Mouse (Mus musculus) ovary, adult 18-20 months (tissue): ENCODE measurements around the gene Ly6c1.
"Not testable (repeated sequence)": the region's sequence is repeated elsewhere in the genome, so short reads cannot be mapped to it uniquely, and the experiment has no call there.

Source experiments
- DNase-seq: peaks from one replicate; pipeline ENCODE4 v3.0.0; 2022; ENCODE audit warnings: low spot score, mixed read lengths

The Ly6c1 gene

GRCm38 (mm10) chr15:75048642-75049261, at the start of gene Ly6c1:
Gene Ly6c1 (minus strand): TSS chr15:75048830.
- DNase-seq = not testable (repeated sequence)

- DNase-seq = not testable (repeated sequence)
These were observed 39.4 kb upstream of the Ly6c1 start for GRCm38 (mm10) chr15:75088041-75088440.

DNA sequence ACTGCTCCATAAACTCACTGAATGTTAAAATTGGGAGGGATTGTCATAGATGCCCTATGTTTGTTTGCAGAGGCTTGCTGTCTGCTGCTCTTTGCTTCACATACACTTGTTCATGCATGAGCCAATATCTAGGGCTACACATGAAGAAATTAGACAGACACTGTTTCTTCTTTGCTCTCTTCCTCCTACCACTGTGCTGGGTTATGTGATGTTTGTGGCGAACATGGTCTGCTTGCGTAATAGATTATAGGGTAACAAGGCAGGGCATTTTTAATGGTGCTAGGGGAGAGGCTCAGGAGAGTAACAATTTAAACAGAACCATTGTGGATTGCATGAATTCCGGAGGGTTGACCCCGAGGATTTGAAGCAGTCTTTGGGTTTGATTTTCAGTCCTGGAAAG, 21.3 kb upstream of the Ly6c1 start:
- DNase-seq = no peak

DNA sequence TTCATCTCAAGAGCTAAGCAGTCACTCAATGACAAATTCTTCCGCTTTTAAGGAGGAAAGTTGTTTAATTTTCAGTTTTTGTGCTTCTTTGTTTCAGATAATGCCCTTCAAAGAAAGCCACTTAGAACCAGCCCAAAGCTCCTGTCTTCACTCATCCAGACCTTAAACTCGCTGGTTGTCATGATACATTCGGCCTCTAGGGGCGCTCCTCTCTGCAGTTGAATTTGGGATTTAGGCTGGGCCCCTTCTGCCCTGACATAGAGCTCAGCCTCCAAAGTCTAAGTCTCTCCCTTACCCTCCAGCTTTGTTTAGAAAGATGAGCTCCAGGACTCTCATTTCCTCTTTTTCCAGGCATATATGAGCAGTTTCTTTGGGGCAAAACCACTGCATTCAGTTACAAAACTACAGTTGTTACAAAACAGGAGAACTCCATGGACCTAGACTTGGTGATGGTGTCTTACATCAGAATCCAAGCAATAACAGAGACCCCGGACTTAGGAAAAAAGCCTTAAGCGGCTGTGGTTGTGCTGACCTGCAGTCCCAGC, 13.5 kb upstream of the Ly6c1 start:
- DNase-seq = not testable (repeated sequence)

DNA sequence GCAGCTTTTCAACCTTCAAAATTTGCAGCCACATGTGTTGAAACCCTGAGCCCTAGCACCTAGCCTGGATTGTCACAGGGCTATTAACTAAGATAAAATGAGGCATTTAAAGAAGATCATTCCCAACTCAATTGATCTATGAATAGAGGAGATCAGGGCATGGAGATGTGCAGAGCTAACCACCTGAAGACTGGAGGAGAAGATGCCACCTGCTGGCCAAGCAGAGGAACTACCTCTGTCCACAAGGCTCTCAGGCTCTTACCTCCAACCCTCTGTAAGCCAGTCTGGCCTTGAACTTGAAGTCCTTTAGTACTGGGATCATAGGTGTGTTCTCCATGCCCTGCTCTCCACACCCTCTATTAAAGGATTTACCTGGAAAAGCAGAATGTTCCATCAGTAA, 11.9 kb upstream of the Ly6c1 start:
- peak; percentile 13 for DNase-seq

DNA sequence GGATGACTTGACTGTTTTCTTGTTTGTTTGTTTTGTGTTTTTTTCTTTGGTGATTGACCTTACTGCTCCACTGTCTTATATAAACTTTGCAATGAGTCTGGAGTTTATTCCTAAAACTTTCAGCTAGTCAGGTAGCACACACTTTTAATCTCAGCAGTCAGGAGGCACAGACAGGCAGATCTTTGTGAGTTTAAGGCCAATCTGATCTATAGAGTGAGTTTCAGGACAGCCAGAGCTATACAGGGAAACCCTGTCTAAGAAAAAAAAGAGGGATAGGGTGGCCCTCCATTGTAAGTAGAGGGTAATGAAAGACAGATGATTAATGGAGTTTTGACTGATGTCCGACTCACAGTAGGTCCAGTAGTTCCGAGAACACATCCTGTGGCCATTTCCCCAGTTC, 7.4 kb upstream of the Ly6c1 start:
- DNase-seq = no peak

- DNase-seq = not testable (repeated sequence)
These were observed 6.8 kb upstream of the Ly6c1 start for GRCm38 (mm10) chr15:75055425-75055824.

GRCm38 (mm10) chr15:75052414-75052813, 3.8 kb upstream of the Ly6c1 start:
- not testable (repeated sequence) for DNase-seq

- DNase-seq = not testable (repeated sequence)
These were observed 2.5 kb upstream of the Ly6c1 start for GRCm38 (mm10) chr15:75051141-75051540.

DNA sequence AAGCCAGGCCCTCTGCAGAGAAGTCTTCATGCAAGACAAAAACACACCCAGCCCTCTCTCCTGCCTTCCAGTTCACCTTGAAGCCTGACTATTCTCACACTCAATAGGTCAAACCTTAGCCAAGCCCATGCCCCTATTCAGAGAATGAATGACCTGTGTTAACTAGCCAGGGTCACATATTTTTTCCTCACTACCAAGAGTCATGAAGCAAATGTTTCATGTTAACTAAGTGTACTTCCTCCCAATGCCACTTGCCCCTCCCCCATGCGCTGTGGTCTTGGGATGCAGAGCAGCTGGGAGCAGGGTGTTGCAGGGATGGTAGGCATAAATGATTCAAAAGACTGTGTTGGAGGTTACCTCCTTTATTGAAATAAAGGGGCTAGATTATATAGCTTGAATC, 2.0 kb upstream of the Ly6c1 start:
- DNase-seq = not testable (repeated sequence)

DNA sequence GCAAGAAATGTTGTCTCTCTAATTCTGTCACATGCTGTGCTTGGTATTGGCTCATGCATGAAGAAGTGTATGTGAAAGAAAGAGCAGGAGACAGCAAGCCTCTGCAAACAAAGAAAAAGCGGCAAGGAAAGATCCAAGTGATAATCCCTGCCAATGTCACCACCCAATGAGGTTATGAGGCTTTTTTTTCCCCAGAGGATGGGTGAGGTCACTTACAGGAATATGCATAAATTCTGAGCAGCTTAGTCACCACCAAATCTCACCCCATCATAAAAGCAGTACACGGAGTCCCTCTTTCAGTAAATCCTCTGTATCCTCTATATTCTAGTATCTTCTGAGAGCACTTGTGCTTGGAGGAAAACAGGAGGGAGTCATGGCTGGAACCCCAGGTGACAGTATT, 1.2 kb upstream of the Ly6c1 start:
- not testable (repeated sequence) for DNase-seq

GRCm38 (mm10) chr15:75047970-75048320, 685 bp downstream of the Ly6c1 start:
- DNase-seq = not testable (repeated sequence)

- not testable (repeated sequence) for DNase-seq
These were observed 1.2 kb downstream of the Ly6c1 start for GRCm38 (mm10) chr15:75047313-75047969.

DNA sequence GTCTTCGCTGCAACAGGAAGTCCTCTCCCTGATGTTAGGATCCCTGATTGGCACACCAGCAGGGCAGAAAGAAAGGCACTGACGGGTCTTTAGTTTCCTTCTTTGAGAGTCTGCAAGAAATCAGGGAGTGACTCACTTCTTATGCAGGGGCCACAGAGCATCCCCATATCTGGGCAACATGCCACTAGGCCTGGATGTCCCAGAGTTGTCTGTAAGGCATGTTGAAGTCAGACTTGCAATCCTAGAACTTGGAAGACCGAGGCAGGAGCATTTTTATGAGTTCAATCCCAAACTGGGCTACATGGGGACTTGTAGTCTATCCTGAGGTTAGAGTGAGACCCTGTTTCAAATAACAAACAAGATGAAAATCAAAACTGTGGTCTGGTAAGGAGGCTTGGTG, 3.1 kb downstream of the Ly6c1 start:
- DNase-seq = not testable (repeated sequence)

DNA sequence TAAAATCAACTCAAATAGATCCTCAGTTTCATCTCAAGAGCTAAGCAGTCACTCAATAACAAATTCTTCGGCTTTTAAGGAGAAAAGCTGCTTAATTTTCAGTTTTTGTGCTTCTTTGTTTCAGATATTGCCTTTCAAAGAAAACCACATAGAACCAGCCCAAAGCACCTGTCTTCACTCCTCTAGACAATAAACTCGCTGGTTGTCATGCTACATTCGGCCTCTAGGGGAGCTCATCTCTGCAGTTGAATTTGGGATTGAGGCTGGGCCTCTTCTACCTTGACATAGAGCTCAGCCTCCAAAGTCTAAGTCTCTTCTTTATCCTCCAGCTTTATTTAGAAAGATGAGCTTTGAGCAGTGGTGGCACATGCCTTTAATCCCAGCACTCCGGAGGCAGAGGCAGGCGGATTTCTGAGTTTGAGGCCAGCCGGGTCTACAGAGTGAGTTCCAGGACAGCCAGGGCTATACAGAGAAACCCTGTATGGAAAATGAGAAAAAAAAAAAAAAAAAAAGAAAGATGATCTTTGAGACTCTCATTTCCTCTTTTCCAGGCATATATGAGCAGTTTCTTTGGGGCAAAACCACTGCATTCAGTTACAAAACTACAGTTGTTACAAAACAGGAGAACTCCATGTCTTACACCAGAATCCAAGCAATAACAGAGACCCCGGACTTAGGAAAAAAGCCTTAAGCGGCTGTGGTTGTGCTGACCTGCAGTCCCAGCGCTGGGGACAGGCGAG, 27.4 kb downstream of the Ly6c1 start:
- not testable (repeated sequence) for DNase-seq

DNA sequence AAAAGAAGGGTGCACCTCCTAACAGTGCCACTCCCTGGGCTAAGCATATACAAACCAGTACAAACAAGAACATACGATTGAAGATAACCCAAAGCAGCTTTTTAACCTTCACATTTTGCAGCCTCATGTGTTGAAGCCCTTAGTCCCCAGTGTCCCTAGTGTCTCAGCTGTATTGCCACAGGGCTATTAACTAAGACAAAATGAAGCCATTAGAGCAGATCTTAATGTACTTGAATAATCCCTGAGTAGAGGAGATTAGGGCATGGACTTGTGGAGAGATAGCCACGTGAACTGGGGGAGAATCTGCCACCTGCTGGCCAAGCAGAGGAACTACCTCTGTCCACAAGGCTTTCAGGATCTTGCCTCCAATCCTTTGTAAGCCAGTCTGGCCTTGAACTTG, 29.2 kb downstream of the Ly6c1 start:
- not testable (repeated sequence) for DNase-seq
